Mouse (Mus musculus) adrenal gland, adult 2 months (tissue): ENCODE data around the gene Fry. TPM values are rescaled to one million over a fixed set of nuclear protein-coding genes. Genes with fewer than 3 reads are reported as not detected.

Experiments
- DNase-seq: peaks from one replicate; pipeline ENCODE4 v3.0.0; 2021
- polyA plus RNA-seq: library from polyadenylated mRNA; depleted of rRNA; stranded (reverse); fragments of >200 nt; gene quantifications from 2 replicates; pipeline ENCODE4 v1.2.3, GENCODE M21; 2012
- total RNA-seq, 2 experiments: library from RNA; stranded (reverse); gene quantifications; 2 replicates each; pipeline ENCODE4 v1.2.3; 2021

The Fry gene
- total and polyA plus RNA-seq, 3 experiments = 16.4 to 44.4 (median 27.0) TPM

GRCm38 (mm10) chr5:150128432-150128831 is 10.0 kb downstream of the Fry start:
- no peak for DNase-seq

- no peak for DNase-seq
Measured at GRCm38 (mm10) chr5:150130144-150130543, 11.7 kb downstream of the Fry start.

GRCm38 (mm10) chr5:150131166-150131565 is 12.7 kb downstream of the Fry start:
- no peak for DNase-seq

- DNase-seq = no peak
Measured at GRCm38 (mm10) chr5:150134651-150135050, 16.2 kb downstream of the Fry start.

GRCm38 (mm10) chr5:150135529-150135928 is 17.1 kb downstream of the Fry start:
- DNase-seq = no peak

GRCm38 (mm10) chr5:150137772-150138451 is 19.5 kb downstream of the Fry start:
- no peak for DNase-seq

- no peak for DNase-seq
Measured at GRCm38 (mm10) chr5:150140513-150140912, 22.1 kb downstream of the Fry start.

GRCm38 (mm10) chr5:150145967-150146366 is 27.5 kb downstream of the Fry start:
- DNase-seq = no peak

- no peak for DNase-seq
Measured at GRCm38 (mm10) chr5:150146612-150147011, 28.2 kb downstream of the Fry start.

GRCm38 (mm10) chr5:150149725-150150124 is 31.3 kb downstream of the Fry start:
- no peak for DNase-seq

- no peak for DNase-seq
Measured at GRCm38 (mm10) chr5:150150986-150151385, 32.5 kb downstream of the Fry start.

- peak; percentile 15 for DNase-seq
Measured at GRCm38 (mm10) chr5:150152071-150152879, 33.8 kb downstream of the Fry start.

- no peak for DNase-seq
Measured at GRCm38 (mm10) chr5:150152880-150153281, 34.4 kb downstream of the Fry start.

- DNase-seq = no peak
Measured at GRCm38 (mm10) chr5:150155388-150155787, 36.9 kb downstream of the Fry start.

GRCm38 (mm10) chr5:150156063-150156786 is 37.8 kb downstream of the Fry start:
- no peak for DNase-seq

- no peak for DNase-seq
Measured at GRCm38 (mm10) chr5:150157682-150158081, 39.2 kb downstream of the Fry start.

GRCm38 (mm10) chr5:150159151-150159550 is 40.7 kb downstream of the Fry start:
- no peak for DNase-seq

- no peak for DNase-seq
Measured at GRCm38 (mm10) chr5:150161193-150161592, 42.7 kb downstream of the Fry start.

- DNase-seq = no peak
Measured at GRCm38 (mm10) chr5:150161898-150162297, 43.5 kb downstream of the Fry start.

GRCm38 (mm10) chr5:150164671-150165070 is 46.2 kb downstream of the Fry start:
- no peak for DNase-seq

- no peak for DNase-seq
Measured at GRCm38 (mm10) chr5:150166811-150167210, 48.4 kb downstream of the Fry start.

- no peak for DNase-seq
Measured at GRCm38 (mm10) chr5:150167287-150167686, 48.8 kb downstream of the Fry start.

GRCm38 (mm10) chr5:150168712-150169111 is 50.3 kb downstream of the Fry start:
- peak; percentile 60 for DNase-seq
